Mouse (Mus musculus): ENCODE results near the gene Slc12a8. TPM values are rescaled to one million over a fixed set of nuclear protein-coding genes. Genes with fewer than 3 reads are reported as not detected.

Slc12a8 gene
- polyA plus RNA-seq, 1 experiment from 2014 or later, result 0.92 TPM

DNA sequence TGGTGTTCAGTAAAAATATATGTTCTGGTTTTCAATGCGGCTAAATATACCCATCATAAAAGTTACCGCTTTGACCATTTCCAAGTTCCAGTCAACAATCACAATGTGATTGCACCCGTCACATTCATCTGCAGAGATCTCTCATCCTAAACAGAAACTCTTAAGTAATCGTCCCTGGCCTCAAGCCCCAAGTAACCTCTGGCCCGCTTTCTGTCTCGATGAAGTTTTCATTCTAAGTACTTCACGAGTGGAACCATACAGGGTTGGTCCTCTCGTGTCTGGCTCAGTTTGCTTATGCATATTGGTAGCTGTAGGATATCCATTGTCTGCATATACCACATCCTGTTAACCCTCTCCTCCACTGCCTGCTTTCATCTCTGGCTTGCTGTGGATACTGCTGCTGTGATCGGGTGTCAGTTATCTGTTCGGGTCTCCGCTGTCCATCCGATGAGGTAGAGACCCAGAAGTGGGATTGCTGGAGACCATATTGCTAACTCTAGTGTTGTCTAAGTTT is 181.2 kb downstream of the Slc12a8 start:
- WGBS, result 77% methylated on average over 12 of the region's 12 CpGs
- Histone ChIP-seq H3K4me2 (replicated peaks) (no peak overlapping the region), H3K27me3 (no peaks in the 10 kb centered on the region), H3K27ac (replicated peaks) (peak overlapping the region; percentile 76), H3K4me3 (no peak overlapping the region), H3K4me1 (peaks cover 55% of the 10 kb centered on the region), H3K9ac (replicated peaks) (no peak overlapping the region), H3K9me3 (no peaks in the 10 kb centered on the region), H3K36me3 (no peaks in the 10 kb centered on the region)
- no peak for ATAC-seq (replicated peaks)

DNA sequence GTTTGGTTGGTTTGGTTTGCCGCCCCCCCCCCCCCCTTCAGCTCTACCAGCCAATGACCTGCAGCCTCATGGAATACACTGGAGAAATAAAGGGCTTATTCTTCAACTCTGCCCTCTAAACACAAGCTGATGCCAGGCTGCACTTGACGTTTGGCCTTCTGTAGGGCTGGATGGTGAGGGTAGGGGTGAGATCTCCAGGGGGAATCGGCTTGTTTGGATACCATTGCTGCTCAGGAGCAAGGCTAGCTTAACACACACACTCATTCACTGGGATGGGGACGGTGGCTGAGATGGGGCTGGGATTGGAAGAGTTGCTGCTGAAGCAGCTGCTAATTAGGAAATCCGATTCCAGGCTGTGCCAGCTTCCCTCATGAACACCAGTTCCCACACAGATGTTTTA is 183.5 kb downstream of the Slc12a8 start:
- Histone ChIP-seq H3K9me3 (no peaks in the 10 kb centered on the region), H3K4me2 (replicated peaks) (no peak overlapping the region), H3K36me3 (no peaks in the 10 kb centered on the region), H3K9ac (replicated peaks) (no peak overlapping the region), H3K27ac (replicated peaks) (no peak overlapping the region), H3K4me3 (no peak overlapping the region), H3K27me3 (no peaks in the 10 kb centered on the region), H3K4me1 (peaks cover 65% of the 10 kb centered on the region)
- ATAC-seq (replicated peaks), result no peak
- 50% methylated on average over 5 of the region's 5 CpGs for WGBS

DNA sequence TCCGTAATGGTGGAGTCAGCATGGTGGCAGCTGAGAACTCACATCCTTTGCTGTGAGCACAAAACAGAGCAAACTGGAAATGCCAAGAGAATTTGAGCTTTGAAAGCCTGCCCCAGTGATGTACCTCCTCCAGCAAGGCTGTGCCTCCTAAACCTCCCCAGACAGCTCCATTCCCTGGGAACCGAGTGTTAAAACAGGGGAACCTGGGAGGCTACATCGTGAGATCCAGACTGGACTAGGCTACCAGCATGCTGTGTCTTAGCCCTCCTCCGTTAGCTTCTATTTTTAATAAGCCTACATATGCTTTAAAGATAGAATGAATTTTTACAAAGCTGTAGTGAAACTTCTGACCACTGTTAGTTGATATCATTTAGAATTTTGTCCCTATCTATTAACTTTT is 184.7 kb downstream of the Slc12a8 start:
- no peak for ATAC-seq (replicated peaks)
- Histone ChIP-seq H3K9ac (replicated peaks) (no peak overlapping the region), H3K36me3 (no peaks in the 10 kb centered on the region), H3K4me2 (replicated peaks) (no peak overlapping the region), H3K4me1 (peaks cover 53% of the 10 kb centered on the region), H3K27me3 (no peaks in the 10 kb centered on the region), H3K9me3 (no peaks in the 10 kb centered on the region), H3K27ac (replicated peaks) (no peak overlapping the region), H3K4me3 (no peak overlapping the region)
- WGBS, result 96% methylated on average over 4 of the region's 4 CpGs

DNA sequence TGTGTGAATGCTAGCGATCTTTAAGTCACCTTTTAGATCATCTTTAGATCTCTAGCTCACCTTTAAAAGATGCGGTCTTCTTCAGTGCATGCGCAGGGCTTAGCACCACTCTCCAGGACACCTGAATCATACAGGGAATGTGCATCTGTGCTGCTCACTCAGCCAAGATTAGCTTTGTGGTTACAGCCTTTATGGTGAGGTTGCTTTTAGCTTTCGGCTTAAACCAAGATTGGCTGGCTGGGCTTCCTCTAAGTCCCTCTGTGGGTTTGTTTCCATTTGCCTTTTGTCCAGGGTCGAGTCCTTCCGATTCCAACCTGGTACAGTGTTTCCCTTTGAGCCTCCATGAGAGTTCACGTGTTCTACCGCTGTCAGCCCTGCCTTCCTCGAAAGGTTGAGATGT is 187.2 kb downstream of the Slc12a8 start:
- Histone ChIP-seq H3K9ac (replicated peaks) (no peak overlapping the region), H3K4me2 (replicated peaks) (no peak overlapping the region), H3K27ac (replicated peaks) (no peak overlapping the region), H3K27me3 (no peaks in the 10 kb centered on the region), H3K36me3 (no peaks in the 10 kb centered on the region), H3K4me3 (no peak overlapping the region), H3K4me1 (peaks cover 30% of the 10 kb centered on the region), H3K9me3 (no peaks in the 10 kb centered on the region)
- WGBS, result 78% methylated on average over 9 of the region's 9 CpGs
- no peak for ATAC-seq (replicated peaks)

DNA sequence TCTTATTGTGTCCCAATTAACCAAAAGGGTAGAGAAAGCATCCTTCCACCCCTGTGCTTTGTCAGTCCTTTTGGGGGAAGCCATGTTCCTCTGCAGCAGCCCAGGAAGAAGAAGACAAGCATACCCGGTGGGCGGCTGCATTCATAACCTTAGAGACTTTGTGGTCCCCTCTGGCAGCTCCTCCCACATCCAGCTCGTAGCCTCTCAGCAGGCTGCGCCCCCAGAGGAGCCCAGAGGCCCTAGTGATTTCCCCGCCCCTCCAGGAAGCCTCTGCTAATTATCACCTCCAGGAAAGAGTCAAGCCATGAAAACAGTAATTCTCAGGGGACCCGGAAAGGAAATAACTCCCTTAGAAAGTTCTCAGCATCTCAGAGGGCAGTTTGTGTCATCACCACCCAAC is 188.1 kb downstream of the Slc12a8 start:
- 27% methylated on average over 6 of the region's 6 CpGs for WGBS

DNA sequence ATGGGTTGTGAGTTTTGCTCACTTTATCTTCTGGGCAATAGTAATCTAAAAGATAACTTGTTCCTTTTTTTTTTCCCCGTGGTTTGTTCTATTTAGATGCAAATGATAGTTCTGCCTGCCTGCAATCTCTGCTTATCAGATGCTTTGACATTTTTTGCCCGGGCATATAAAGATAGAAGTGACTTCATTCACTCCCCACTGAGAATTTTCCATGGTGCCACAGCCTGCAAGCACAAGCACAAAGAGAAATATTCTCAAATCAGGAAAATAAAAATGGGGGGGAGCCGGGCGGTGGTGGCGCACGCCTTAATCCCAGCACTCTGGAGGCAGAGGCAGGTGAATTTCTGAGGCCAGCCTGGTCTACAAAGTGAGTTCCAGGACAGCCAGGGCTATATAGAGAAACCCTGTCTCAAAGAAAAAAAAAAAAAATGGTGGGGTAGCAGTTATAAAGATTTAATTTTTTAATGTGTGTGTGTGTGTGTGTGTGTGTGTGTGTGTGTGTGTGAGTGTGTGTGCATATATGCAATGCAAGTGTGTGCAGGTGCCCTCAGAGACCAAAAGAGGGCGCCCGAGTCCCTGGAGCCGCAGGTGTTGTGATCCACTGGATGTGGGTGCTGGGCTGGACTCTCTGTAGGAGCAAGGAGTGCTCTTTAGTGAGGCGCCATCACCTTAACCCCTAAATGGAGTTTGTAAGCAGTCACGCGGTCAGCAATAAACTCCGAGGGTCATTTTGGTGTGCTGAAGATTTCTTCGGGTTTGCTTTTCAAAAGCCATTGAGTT is 189.2 kb downstream of the Slc12a8 start:
- H3K9me3 ChIP-seq, result no peaks in the 10 kb centered on the region
- H3K4me3 ChIP-seq, result no peak overlapping the region
- no peak overlapping the region for H3K27ac ChIP-seq (replicated peaks)
- H3K27me3 ChIP-seq, result no peaks in the 10 kb centered on the region
- WGBS, result 94% methylated on average over 14 of the region's 14 CpGs
- ATAC-seq (replicated peaks), result no peak
- H3K36me3 ChIP-seq, result no peaks in the 10 kb centered on the region
- H3K4me1 ChIP-seq, result peaks cover 23% of the 10 kb centered on the region
- no peak overlapping the region for H3K4me2 ChIP-seq (replicated peaks)
- no peak overlapping the region for H3K9ac ChIP-seq (replicated peaks)

More for the DNA sequence above, 188.1 kb downstream of the Slc12a8 start:
- H3K9ac ChIP-seq (replicated peaks), result no peak overlapping the region
- H3K27me3 ChIP-seq, result no peaks in the 10 kb centered on the region
- ATAC-seq (replicated peaks), result no peak
- no peak overlapping the region for H3K27ac ChIP-seq (replicated peaks)
- H3K4me1 ChIP-seq, result peaks cover 21% of the 10 kb centered on the region
- H3K9me3 ChIP-seq, result no peaks in the 10 kb centered on the region
- no peak overlapping the region for H3K4me2 ChIP-seq (replicated peaks)
- H3K36me3 ChIP-seq, result no peaks in the 10 kb centered on the region
- H3K4me3 ChIP-seq, result no peak overlapping the region

DNA sequence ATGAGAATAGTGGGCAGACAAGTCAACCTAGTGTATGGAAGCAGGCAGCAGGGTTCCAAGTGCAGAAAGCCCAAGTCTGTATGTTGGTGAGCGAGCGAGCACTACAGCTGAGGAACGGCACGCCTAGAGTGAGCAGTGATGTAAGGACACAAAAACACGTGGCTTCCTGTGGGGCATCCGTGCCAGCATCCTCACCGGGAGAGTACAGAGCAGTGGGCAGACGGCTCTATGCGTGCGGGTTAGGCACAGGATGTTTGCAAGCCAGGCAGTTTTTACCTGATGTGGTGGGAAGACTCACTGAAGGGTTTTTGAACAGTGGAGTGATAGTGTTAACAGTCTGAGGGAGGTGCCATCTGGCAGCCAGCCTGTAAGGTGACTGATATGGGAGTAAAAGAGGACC is 190.9 kb downstream of the Slc12a8 start:
- ATAC-seq (replicated peaks), result no peak
- 93% methylated on average over 10 of the region's 10 CpGs for WGBS
- H3K9me3 ChIP-seq, result no peaks in the 10 kb centered on the region
- H3K4me1 ChIP-seq, result peaks cover 23% of the 10 kb centered on the region
- H3K27ac ChIP-seq (replicated peaks), result no peak overlapping the region
- H3K9ac ChIP-seq (replicated peaks), result no peak overlapping the region
- no peak overlapping the region for H3K4me3 ChIP-seq
- H3K27me3 ChIP-seq, result no peaks in the 10 kb centered on the region
- H3K4me2 ChIP-seq (replicated peaks), result no peak overlapping the region
- 0 out of 2 replicates have a peak, but pooled peaks cover 4% of the 10 kb centered on the region for H3K36me3 ChIP-seq

DNA sequence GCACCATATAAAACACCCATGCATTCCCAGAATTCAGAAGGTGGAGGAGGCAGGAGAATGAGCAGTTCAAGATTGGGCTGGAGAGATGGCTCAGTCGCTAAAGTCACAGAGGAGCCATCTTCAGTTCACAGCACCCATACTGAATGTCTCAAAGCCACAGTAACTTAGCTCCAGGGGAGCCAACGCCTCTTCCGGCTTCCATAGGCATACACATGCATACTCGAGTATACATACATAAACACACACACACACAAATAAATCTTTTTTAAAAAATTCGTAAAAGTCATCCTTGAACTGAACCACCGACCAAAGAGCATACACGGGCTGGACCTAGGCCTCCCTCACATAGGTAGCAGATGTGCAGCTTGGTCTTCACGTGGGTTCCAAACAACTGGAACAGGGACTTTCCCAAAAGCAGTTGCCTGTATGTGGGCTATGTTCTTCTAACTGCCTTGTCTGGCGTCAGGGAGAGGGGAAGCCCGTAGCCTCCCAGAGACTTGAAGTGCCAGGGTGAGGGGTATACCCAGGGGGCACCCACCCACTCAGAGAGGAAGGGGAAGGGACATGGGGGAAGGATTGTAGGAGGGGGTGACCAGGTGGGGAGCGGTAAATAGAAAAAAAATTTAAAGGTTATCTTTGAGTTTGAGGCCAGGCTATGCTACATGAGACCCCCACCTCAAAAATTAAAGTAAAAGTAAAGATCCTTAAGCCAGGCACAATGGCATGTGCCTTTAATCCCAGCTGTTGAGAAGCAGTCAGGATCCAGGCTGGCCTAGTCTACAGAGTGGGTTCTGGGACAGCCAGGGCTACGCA is 191.7 kb downstream of the Slc12a8 start:
- H3K27ac ChIP-seq (replicated peaks), result no peak overlapping the region
- no peaks in the 10 kb centered on the region for H3K9me3 ChIP-seq
- no peak for ATAC-seq (replicated peaks)
- H3K4me1 ChIP-seq, result peaks cover 18% of the 10 kb centered on the region
- no peak overlapping the region for H3K4me2 ChIP-seq (replicated peaks)
- no peaks in the 10 kb centered on the region for H3K27me3 ChIP-seq
- 0 out of 2 replicates have a peak, but pooled peaks cover 4% of the 10 kb centered on the region for H3K36me3 ChIP-seq
- 93% methylated on average over 12 of the region's 12 CpGs for WGBS
- H3K9ac ChIP-seq (replicated peaks), result no peak overlapping the region
- H3K4me3 ChIP-seq, result no peak overlapping the region

Other genes with a start within 250 kb of the Slc12a8 start
- gene Zfp148, start 136.5 kb upstream of the Slc12a8 start, polyA plus RNA-seq (2015; fragmentation: Nextera tagmentation; extraction: Ambion mirVana), result 68.6 and 77.3 TPM in 2 replicates
- 20.3 and 22.4 TPM in 2 replicates for gene Heg1, start 167.0 kb downstream of the Slc12a8 start, polyA plus RNA-seq (2015; fragmentation: Nextera tagmentation; extraction: Ambion mirVana)